Mouse (Mus musculus) embryonic facial prominence, embryonic 14.5 days (tissue): ENCODE measurements around the gene U2af1. TPM values are rescaled to one million over a fixed set of nuclear protein-coding genes. Genes with fewer than 3 reads are reported as not detected.
A peak's percentile ranks its signal among the peaks of the same experiment; 100 is the strongest.

ENCODE experiments used
- ATAC-seq: fragments of 200-750 bp; cut with Nextera tagmentation; 2 replicates; pipeline ENCODE4 v1.8.0; 2017; ENCODE audit warnings: low read depth, moderate number of reproducible peaks, moderate TSS enrichment
- DNase-seq: peaks from one replicate; pipeline ENCODE4 v3.0.0-alpha.2; 2015; ENCODE audit warnings: low spot score
- H3K27ac ChIP-seq: fragments of 300-500 bp; sonication (generic); replicated peaks from 2 replicates; pipeline ENCODE4 v1.5.1; 2014; ENCODE audit warnings: low read depth, mild to moderate bottlenecking, low read length, moderate library complexity
- H3K27me3 ChIP-seq: fragments of 300-500 bp; sonication (generic); replicated peaks from 2 replicates; pipeline ENCODE4 v1.6.1; 2014; ENCODE audit warnings: low read length; ENCODE audit not compliant: control insufficient read depth, insufficient read depth
- H3K36me3 ChIP-seq: fragments of 300-500 bp; sonication (generic); 2 replicates; pipeline ENCODE4 v1.6.1; 2014; ENCODE audit warnings: low read length, mixed read lengths; ENCODE audit not compliant: control insufficient read depth, insufficient read depth
- H3K4me1 ChIP-seq: fragments of 300-500 bp; sonication (generic); 2 replicates; pipeline ENCODE4 v1.6.1; 2014; ENCODE audit warnings: antibody characterized with exemption, low read length; ENCODE audit not compliant: control insufficient read depth, insufficient read depth
- H3K4me2 ChIP-seq: fragments of 300-500 bp; sonication (generic); 2 replicates; pipeline ENCODE4 v1.6.1; 2014; ENCODE audit warnings: low read depth, mild to moderate bottlenecking, low read length, moderate library complexity, mixed read lengths
- H3K4me3 ChIP-seq: fragments of 300-500 bp; sonication (generic); 2 replicates; pipeline ENCODE4 v1.5.1; 2014; ENCODE audit warnings: low read depth, mild to moderate bottlenecking, low read length
- H3K9ac ChIP-seq: fragments of 300-500 bp; sonication (generic); 2 replicates; pipeline ENCODE4 v1.6.1; 2014; ENCODE audit warnings: low read depth, mild to moderate bottlenecking, low read length, moderate library complexity, mixed read lengths
- H3K9me3 ChIP-seq: fragments of 300-500 bp; sonication (generic); 2 replicates; pipeline ENCODE4 v1.6.1; 2016; ENCODE audit warnings: low read length; ENCODE audit not compliant: control insufficient read depth
- WGBS: fragments of 180-500 bp; shearing (Covaris S2); extraction: QIAGEN DNeasy Blood & Tissue Kit; methylation state at CpG from one replicate; pipeline ENCODE4 v1.1.7; 2014; 5-methylcytosine and 5-hydroxymethylcytosine counted together
- polyA plus RNA-seq: library from polyadenylated mRNA; unstranded; fragments of >200 nt; fragmentation: Nextera tagmentation; extraction: Ambion mirVana; gene quantifications from 2 replicates; pipeline ENCODE4 v1.2.1, GENCODE M21; 2014

Gene U2af1
- polyA plus RNA-seq, 1 experiment from 2014 or later = 134 TPM

GRCm38 (mm10) chr17:31692918-31693317, 34.2 kb upstream of the U2af1 start:
- 38% methylated on average over 5 of the region's 5 CpGs for WGBS
- 0 out of 2 replicates have a peak, but pooled peaks have one; percentile 10 for ATAC-seq
- no peak overlapping the region for H3K4me3 ChIP-seq

DNA sequence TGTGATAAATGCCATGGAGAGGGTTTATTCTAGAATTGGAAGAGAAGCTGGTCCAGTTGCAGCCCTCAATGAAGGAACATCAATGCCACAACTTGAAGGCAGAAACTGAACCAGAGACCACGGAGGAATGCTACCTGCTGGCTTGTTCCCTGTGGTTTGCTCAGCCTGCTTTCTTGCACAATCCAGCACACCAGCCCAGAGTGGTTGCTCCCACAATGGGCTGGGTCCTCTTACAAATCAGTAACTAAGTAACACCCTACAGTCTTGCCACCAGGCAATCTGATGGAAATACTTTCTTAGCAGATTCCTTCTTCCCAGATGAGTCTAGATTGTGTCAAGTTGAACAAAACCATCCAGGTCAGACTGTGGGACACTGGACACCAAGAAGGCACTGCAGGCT, 30.9 kb upstream of the U2af1 start:
- Histone ChIP-seq H3K4me1 (peaks cover 11% of the 10 kb centered on the region), H3K27ac (no peak overlapping the region), H3K4me2 (no peak overlapping the region), H3K36me3 (no peaks in the 10 kb centered on the region), H3K4me3 (no peak overlapping the region), H3K27me3 (no peaks in the 10 kb centered on the region), H3K9ac (no peak overlapping the region), H3K9me3 (no peaks in the 10 kb centered on the region)
- DNase-seq (no peak), ATAC-seq (no peak)
- 74% methylated on average over 1 of the region's 1 CpGs for WGBS

More at GRCm38 (mm10) chr17:31692918-31693317, 34.2 kb upstream of the U2af1 start:
- Histone ChIP-seq H3K4me2 (peak overlapping the region; percentile 44; the same call in 1 of the 2 replicates), H3K27ac (no peak overlapping the region), H3K9me3 (no peaks in the 10 kb centered on the region), H3K27me3 (no peaks in the 10 kb centered on the region), H3K4me1 (no peaks in the 10 kb centered on the region), H3K36me3 (no peaks in the 10 kb centered on the region), H3K9ac (peak overlapping the region; percentile 15; the same call in 1 of the 2 replicates)
- DNase-seq = no peak

DNA sequence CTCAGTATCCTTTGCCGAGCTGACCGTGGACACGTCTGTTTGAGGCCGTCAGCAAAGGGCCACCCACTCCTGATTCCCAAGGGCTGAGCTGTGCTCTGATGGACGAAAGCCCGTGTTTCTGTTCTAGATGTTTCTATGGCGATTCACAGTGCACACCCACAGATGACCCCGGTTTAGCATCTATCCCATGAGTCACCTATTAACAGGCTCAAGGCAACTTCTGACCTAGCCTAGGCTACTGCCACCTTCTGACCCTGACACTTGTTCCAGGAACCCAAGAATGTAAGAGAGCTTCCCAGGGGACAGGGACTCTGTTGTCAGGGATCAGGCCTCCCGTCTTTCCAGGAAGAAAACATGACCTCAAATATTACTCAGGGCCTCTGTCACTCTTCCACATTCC, 29.4 kb upstream of the U2af1 start:
- DNase-seq = no peak
- no peak overlapping the region for H3K9ac ChIP-seq
- WGBS = 72% methylated on average over 9 of the region's 9 CpGs
- H3K4me2 ChIP-seq = no peak overlapping the region
- no peaks in the 10 kb centered on the region for H3K36me3 ChIP-seq
- H3K9me3 ChIP-seq = no peaks in the 10 kb centered on the region
- H3K27me3 ChIP-seq = no peaks in the 10 kb centered on the region
- ATAC-seq = no peak
- H3K4me1 ChIP-seq = peaks cover 11% of the 10 kb centered on the region
- no peak overlapping the region for H3K27ac ChIP-seq
- no peak overlapping the region for H3K4me3 ChIP-seq

DNA sequence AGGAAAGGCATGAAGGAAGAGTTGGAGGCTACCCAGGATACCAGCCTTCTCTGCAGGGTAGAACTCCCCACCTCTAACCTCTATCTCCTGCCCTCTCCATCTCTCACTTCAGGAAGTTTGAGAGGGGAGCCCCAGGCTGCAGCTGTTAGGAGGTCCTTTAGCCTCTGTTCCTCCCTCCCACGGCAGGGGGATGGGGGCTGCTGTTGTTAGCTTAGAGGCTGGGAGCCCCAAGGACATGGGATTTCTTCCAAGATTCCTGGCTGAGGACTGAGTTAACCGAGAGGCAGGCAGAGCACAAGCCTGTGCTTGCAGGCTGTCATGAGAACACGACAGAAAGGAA, 27.5 kb upstream of the U2af1 start:
- ATAC-seq (peak; percentile 80), DNase-seq (peak; percentile 94)
- peaks cover 11% of the 10 kb centered on the region for H3K4me1 ChIP-seq
- WGBS = 13% methylated on average over 3 of the region's 3 CpGs
- peak overlapping the region; percentile 52 for H3K9ac ChIP-seq
- no peaks in the 10 kb centered on the region for H3K36me3 ChIP-seq
- H3K27me3 ChIP-seq = no peaks in the 10 kb centered on the region
- no peak overlapping the region for H3K4me3 ChIP-seq
- peak overlapping the region; percentile 89 for H3K27ac ChIP-seq
- no peaks in the 10 kb centered on the region for H3K9me3 ChIP-seq
- H3K4me2 ChIP-seq = peak overlapping the region; percentile 38

GRCm38 (mm10) chr17:31685514-31686224, 27.0 kb upstream of the U2af1 start:
- 8% methylated on average over 15 of the region's 17 CpGs for WGBS
- H3K4me1 ChIP-seq = peaks cover 11% of the 10 kb centered on the region
- peak; percentile 83 for ATAC-seq
- H3K27ac ChIP-seq = peak overlapping the region; percentile 89
- H3K4me3 ChIP-seq = no peak overlapping the region
- peak overlapping the region; percentile 38 for H3K4me2 ChIP-seq
- DNase-seq = peak; percentile 94
- H3K9ac ChIP-seq = peak overlapping the region; percentile 52
- H3K9me3 ChIP-seq = no peaks in the 10 kb centered on the region
- H3K27me3 ChIP-seq = no peaks in the 10 kb centered on the region
- H3K36me3 ChIP-seq = no peaks in the 10 kb centered on the region

GRCm38 (mm10) chr17:31680450-31680849, 21.8 kb upstream of the U2af1 start:
- H3K4me2 ChIP-seq = no peak overlapping the region
- no peaks in the 10 kb centered on the region for H3K36me3 ChIP-seq
- WGBS = 73% methylated on average over 2 of the region's 2 CpGs
- no peaks in the 10 kb centered on the region for H3K27me3 ChIP-seq
- no peak overlapping the region for H3K4me3 ChIP-seq
- no peaks in the 10 kb centered on the region for H3K9me3 ChIP-seq
- DNase-seq = no peak
- no peaks in the 10 kb centered on the region for H3K4me1 ChIP-seq
- no peak for ATAC-seq
- no peak overlapping the region for H3K27ac ChIP-seq
- H3K9ac ChIP-seq = no peak overlapping the region

DNA sequence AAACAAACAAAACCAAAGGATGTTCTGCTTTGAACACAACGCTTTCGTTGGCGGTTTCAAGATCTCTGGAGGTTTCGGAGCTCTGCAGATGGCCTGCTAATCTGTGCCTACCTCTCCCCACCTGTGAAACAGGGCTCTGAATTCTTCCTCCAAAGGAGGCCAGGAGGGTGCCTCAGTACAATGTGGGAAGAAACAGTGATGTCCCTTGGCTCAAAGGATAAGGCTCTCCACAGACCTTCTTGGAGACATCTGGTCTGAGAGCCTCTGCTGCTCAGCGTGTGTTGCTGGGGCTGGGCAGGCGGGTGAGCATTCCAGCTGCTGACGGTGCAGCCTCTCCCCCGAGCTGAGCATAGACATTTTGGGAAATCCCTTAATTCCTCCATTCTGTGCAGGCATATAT, 18.8 kb upstream of the U2af1 start, which contains the start of gene Cryaa:
TSS of gene Cryaa (plus strand) at position 301 of the 400 bp plus-strand sequence.
- ATAC-seq (no peak), DNase-seq (no peak)
- Histone ChIP-seq H3K9ac (no peak within 1 kb of the TSS; the same call in 1 of the 2 replicates), H3K4me3 (no peak within 1 kb of the TSS), H3K36me3 (no peaks in the 10 kb centered on the region), H3K9me3 (no peaks in the 10 kb centered on the region), H3K27ac (no peak within 1 kb of the TSS), H3K27me3 (no peaks in the 10 kb centered on the region), H3K4me1 (no peaks in the 10 kb centered on the region), H3K4me2 (no peak within 1 kb of the TSS)
- 63% methylated on average over 8 of the region's 8 CpGs for WGBS

GRCm38 (mm10) chr17:31674426-31674825, 15.7 kb upstream of the U2af1 start:
- no peak overlapping the region for H3K4me2 ChIP-seq
- no peak overlapping the region for H3K4me3 ChIP-seq
- WGBS = 80% methylated on average over 1 of the region's 1 CpGs
- no peak overlapping the region for H3K27ac ChIP-seq
- DNase-seq (no peak), ATAC-seq (no peak)
- no peaks in the 10 kb centered on the region for H3K27me3 ChIP-seq
- H3K9ac ChIP-seq = no peak overlapping the region
- no peaks in the 10 kb centered on the region for H3K9me3 ChIP-seq
- H3K36me3 ChIP-seq = no peaks in the 10 kb centered on the region
- peaks cover 4% of the 10 kb centered on the region; the same call in 1 of the 2 replicates for H3K4me1 ChIP-seq

DNA sequence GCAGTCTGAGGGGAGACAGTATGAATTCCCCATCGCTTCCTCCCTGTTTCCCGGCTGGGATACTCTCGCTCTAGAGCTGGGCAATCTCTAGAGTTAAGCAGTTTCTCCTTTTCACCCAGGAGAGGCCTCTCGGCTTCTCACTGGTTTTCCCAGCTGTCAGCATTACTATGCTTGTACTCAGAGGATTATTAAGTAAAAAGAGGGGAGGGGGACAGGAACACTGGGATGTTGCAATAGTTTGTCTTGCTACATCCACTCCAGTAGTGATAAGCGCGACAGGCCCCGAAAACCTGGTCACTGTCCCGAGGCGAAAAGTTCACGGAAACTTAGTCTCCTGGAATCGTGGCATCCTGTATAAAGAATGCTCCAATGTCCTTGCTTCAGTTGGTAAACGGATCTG, 13.6 kb upstream of the U2af1 start:
- Histone ChIP-seq H3K27ac (no peak overlapping the region), H3K4me2 (no peak overlapping the region), H3K27me3 (no peaks in the 10 kb centered on the region), H3K36me3 (no peaks in the 10 kb centered on the region), H3K4me1 (peaks cover 4% of the 10 kb centered on the region; the same call in 1 of the 2 replicates), H3K9ac (no peak overlapping the region), H3K4me3 (no peak overlapping the region), H3K9me3 (no peaks in the 10 kb centered on the region)
- WGBS = 78% methylated on average over 12 of the region's 12 CpGs
- DNase-seq (no peak), ATAC-seq (no peak)
